Mouse (Mus musculus) forebrain, embryonic 14.5 days (tissue): Measurements from ENCODE around the gene Dnajc17. TPM values are rescaled to one million over a fixed set of nuclear protein-coding genes. Genes with fewer than 3 reads are reported as not detected.

ENCODE experiments used
- ATAC-seq: fragments of 200-750 bp; cut with Nextera tagmentation; 2 replicates; pipeline ENCODE4 v1.8.0; 2017; ENCODE audit warnings: mild to moderate bottlenecking, moderate library complexity
- DNase-seq: peaks from one replicate; pipeline ENCODE4 v3.0.0-alpha.2; 2015; ENCODE audit warnings: low spot score
- H3K27ac ChIP-seq: fragments of 300-500 bp; sonication (generic); 2 replicates; pipeline ENCODE4 v1.5.1; 2014; ENCODE audit warnings: low read depth, mild to moderate bottlenecking, control low read depth, low read length, moderate library complexity
- H3K27me3 ChIP-seq: fragments of 300-500 bp; sonication (generic); replicated peaks from 2 replicates; pipeline ENCODE4 v1.6.1; 2014; ENCODE audit warnings: low read length, control low read depth, mixed read lengths; ENCODE audit not compliant: control insufficient read depth, insufficient read depth
- H3K36me3 ChIP-seq: fragments of 300-500 bp; sonication (generic); 2 replicates; pipeline ENCODE4 v1.6.1; 2014; ENCODE audit warnings: low read length, control low read depth; ENCODE audit not compliant: control insufficient read depth, insufficient read depth
- H3K4me1 ChIP-seq: fragments of 300-500 bp; sonication (generic); 2 replicates; pipeline ENCODE4 v1.6.1; 2014; ENCODE audit warnings: antibody characterized with exemption, low read length, control low read depth; ENCODE audit not compliant: control insufficient read depth, insufficient read depth
- H3K4me2 ChIP-seq: fragments of 300-500 bp; sonication (generic); 2 replicates; pipeline ENCODE4 v1.6.1; 2014; ENCODE audit warnings: mild to moderate bottlenecking, control low read depth, low read length
- H3K4me3 ChIP-seq: fragments of 300-500 bp; sonication (generic); 2 replicates; pipeline ENCODE4 v1.5.1; 2014; ENCODE audit warnings: low read depth, low read length, control low read depth
- H3K9ac ChIP-seq: fragments of 300-500 bp; sonication (generic); 2 replicates; pipeline ENCODE4 v1.6.1; 2014; ENCODE audit warnings: mild to moderate bottlenecking, low read length, control low read depth, moderate library complexity
- H3K9me3 ChIP-seq: fragments of 300-500 bp; sonication (generic); replicated peaks from 2 replicates; pipeline ENCODE4 v1.6.1; 2016; ENCODE audit warnings: low read length, control low read depth, mixed read lengths; ENCODE audit not compliant: control insufficient read depth
- WGBS: fragments of 180-500 bp; shearing (Covaris S2); extraction: QIAGEN DNeasy Blood & Tissue Kit; methylation state at CpG from one replicate; pipeline ENCODE4 v1.1.7; 2014; 5-methylcytosine and 5-hydroxymethylcytosine counted together
- polyA plus RNA-seq: library from polyadenylated mRNA; unstranded; fragments of >200 nt; fragmentation: Nextera tagmentation; extraction: Ambion mirVana; gene quantifications from 2 replicates; pipeline ENCODE4 v1.2.1, GENCODE M21; 2014

The Dnajc17 gene
- polyA plus RNA-seq, 1 experiment from 2014 or later = 24.6 TPM

DNA sequence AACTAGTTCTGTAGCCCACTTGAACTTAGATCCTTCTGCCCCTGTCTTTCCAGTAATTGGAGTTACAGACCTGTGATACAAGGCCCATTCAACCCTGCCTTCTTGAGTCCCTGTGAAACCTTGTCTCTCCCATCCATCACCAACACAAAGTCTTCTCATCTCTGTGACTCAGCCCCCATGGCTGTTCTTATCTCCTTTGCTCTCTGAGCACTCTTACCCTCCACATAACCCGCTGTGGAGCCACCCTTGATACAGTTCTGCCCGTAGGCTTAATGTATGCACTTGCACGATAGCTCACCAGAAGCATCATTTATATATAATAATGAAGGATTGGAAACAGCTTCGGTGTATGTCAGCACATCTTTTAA, 32.2 kb upstream of the Dnajc17 start:
- DNase-seq (no peak), ATAC-seq (no peak)
- Histone ChIP-seq H3K9me3 (no peaks in the 10 kb centered on the region), H3K4me3 (no peak overlapping the region), H3K4me1 (0 out of 2 replicates have a peak, but pooled peaks cover 3% of the 10 kb centered on the region), H3K27ac (no peak overlapping the region), H3K4me2 (no peak overlapping the region), H3K27me3 (peaks cover 42% of the 10 kb centered on the region), H3K36me3 (no peaks in the 10 kb centered on the region), H3K9ac (no peak overlapping the region)
- 86% methylated on average over 4 of the region's 4 CpGs for WGBS

DNA sequence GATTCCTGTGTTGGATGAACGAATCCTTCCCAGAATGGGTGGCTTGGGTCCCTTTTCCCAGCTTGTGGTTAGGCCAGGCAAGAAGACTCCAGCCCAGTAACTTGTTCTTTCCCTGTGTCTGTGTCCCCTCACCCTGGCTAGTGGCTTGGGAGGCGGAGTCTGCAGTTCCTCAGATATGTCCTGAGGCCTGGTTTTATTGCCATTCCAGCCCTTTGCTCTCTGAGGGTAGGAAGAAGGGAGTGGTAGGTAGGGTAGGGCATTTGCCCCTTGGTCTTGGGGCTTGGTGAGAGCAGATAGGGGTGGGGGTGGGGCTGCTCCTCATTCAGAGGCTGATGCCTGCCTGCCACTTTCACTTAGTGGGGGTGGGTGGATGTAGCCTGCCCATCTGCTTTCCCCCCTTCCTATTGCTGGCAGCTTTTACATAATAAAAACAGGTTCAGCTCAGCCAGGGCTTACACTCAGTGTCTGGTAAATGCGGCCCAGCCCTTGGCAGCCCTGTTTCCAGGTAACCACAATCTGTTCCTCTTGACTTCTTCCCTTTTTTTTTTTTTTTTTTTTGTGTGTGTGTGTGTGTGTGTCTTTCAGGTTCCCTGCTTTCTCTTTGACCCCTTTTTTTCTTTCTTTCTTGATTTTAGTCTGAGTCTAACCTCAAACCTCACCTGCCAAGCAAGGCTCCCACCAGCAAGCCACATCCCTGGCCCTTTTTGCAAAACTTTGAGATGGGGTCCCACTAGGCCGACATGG, 31.7 kb upstream of the Dnajc17 start:
- 67% methylated on average over 4 of the region's 4 CpGs for WGBS
- peaks cover 47% of the 10 kb centered on the region for H3K27me3 ChIP-seq

DNA sequence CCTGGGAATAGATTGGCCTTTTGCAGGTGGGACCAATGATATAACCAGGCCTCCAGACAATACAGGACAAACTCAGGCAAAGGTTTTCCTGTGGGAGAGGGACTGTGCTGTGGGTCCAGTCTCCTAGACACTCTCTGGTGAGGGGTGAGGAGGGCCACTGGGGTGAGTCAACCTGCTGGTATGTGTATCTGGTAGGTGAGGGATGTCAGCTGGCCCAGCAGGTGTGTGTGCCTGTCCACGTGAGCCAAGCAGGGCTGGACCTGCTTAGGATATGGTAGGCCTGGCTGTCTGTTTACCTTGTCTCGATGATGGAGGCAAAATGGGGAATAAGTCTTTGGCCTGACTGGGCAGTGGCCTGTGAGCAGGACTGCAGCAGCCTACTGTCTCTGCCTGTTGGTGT, 30.1 kb upstream of the Dnajc17 start:
- DNase-seq (no peak), ATAC-seq (no peak)
- H3K9ac ChIP-seq = no peak overlapping the region
- H3K4me3 ChIP-seq = no peak overlapping the region
- WGBS = 74% methylated on average over 2 of the region's 2 CpGs
- no peaks in the 10 kb centered on the region for H3K9me3 ChIP-seq
- H3K36me3 ChIP-seq = no peaks in the 10 kb centered on the region
- H3K4me1 ChIP-seq = 0 out of 2 replicates have a peak, but pooled peaks cover 3% of the 10 kb centered on the region
- no peak overlapping the region for H3K4me2 ChIP-seq
- H3K27me3 ChIP-seq = peaks cover 48% of the 10 kb centered on the region
- H3K27ac ChIP-seq = no peak overlapping the region

More for the DNA sequence above, 31.7 kb upstream of the Dnajc17 start:
- Histone ChIP-seq H3K36me3 (no peaks in the 10 kb centered on the region), H3K9ac (no peak overlapping the region), H3K9me3 (no peaks in the 10 kb centered on the region), H3K27ac (no peak overlapping the region), H3K4me1 (0 out of 2 replicates have a peak, but pooled peaks cover 3% of the 10 kb centered on the region), H3K4me2 (no peak overlapping the region), H3K4me3 (no peak overlapping the region)
- ATAC-seq (no peak), DNase-seq (no peak)

DNA sequence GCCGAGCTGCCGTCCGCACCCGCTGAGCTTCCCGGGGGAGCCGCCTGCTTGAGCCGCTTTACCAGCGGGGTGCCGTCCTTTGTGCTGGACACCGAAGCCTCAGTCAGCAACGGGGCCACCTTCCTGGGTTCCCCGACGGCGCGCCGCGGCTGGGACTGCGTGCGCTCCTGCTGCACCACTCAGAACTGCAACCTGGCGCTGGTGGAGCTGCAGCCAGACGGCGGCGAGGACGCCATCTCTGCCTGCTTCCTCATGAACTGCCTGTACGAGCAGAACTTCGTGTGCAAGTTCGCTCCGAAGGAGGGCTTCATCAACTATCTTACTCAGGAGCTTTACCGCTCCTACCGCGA, 29.3 kb upstream of the Dnajc17 start:
- H3K27ac ChIP-seq = no peak overlapping the region
- whole genome bisulfite sequencing = under 1% methylated on average over 31 of the region's 31 CpGs
- H3K4me2 ChIP-seq = peak overlapping the region; percentile 54
- peaks cover 48% of the 10 kb centered on the region for H3K27me3 ChIP-seq
- DNase-seq (no peak), ATAC-seq (no peak)
- H3K36me3 ChIP-seq = no peaks in the 10 kb centered on the region
- peak overlapping the region; percentile 34 for H3K4me3 ChIP-seq
- 0 out of 2 replicates have a peak, but pooled peaks cover 3% of the 10 kb centered on the region for H3K4me1 ChIP-seq
- no peak overlapping the region for H3K9ac ChIP-seq
- no peaks in the 10 kb centered on the region for H3K9me3 ChIP-seq

DNA sequence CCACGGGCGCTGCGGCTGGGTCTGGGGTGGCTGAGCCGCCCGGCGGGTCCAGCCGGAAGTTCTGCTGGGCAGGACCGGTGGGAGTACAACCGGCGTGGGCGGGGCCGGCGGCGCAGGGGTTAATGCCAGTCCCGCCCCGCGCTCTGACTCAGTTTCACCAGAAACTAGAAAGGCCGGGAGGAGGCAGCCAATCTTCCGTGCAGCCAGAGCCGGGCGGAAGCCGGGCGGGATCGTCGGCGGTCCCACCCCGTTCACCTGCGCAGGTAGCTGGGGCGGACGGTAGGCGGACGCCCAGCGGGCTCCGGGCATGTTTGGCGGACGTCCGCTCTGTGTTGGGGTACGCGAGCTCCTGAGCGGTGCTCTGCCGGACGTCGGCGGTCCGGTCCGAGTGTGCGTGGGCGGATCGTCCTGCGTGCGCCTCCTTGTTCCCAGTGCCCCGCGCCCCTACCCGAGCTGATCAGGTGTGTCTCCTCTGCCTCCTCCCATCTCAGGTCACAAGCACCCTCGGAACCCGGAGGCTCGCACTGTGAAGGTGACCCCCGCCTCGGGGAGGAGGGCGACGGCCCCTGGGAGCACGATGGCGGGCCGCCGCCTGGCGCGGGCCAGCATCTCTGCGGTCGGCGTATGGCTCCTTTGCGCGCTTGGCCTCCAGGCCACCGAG, 28.7 kb upstream of the Dnajc17 start, which contains the start of gene Spint1:
TSS of gene Spint1 (plus strand) at position 153 of the 661 bp plus-strand sequence.
- DNase-seq (no peak), ATAC-seq (no peak)
- H3K9ac ChIP-seq = 0 out of 2 replicates have a peak within 1 kb of the TSS, but pooled peaks have one; percentile 32

DNA sequence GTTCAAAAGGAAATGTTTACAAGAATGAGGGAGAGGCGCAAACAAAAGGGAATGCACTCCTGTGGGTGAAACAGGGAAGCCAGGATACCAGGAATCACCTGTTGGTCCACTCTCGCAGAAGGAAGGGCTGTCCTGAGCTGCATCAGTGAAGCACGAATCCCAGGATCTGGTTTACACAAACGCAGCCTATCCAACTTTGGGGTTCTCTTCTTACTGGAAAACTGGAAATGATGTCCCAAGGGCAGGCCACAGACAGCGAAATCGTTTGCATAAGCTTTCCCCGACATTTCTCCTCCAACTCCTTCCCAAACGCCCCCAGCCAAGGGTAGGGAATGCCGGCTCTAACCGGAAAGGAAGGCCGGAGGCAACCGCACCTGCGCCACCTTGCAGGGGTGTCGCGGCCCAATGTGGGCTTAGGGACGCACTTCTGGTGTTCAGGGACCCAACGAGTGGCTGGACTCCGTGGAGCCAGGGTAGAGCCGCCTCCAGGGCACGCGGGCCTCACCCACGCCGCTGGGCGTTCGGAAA, 28.2 kb upstream of the Dnajc17 start:
- 6% methylated on average over 21 of the region's 25 CpGs for WGBS
- Histone ChIP-seq H3K27ac (no peak overlapping the region), H3K9ac (0 out of 2 replicates have a peak overlapping the region, but pooled peaks have one; percentile 32), H3K36me3 (no peaks in the 10 kb centered on the region), H3K4me2 (peak overlapping the region; percentile 54), H3K27me3 (peaks cover 48% of the 10 kb centered on the region), H3K4me3 (peak overlapping the region; percentile 34), H3K4me1 (0 out of 2 replicates have a peak, but pooled peaks cover 3% of the 10 kb centered on the region), H3K9me3 (no peaks in the 10 kb centered on the region)
- DNase-seq = no peak
- no peak for ATAC-seq

More for the DNA sequence above, 28.7 kb upstream of the Dnajc17 start, which contains the start of gene Spint1:
- H3K27ac ChIP-seq = no peak within 1 kb of the TSS
- no peaks in the 10 kb centered on the region for H3K9me3 ChIP-seq
- under 1% methylated on average over 68 of the region's 73 CpGs for WGBS
- H3K4me2 ChIP-seq = peak within 1 kb of the TSS; percentile 54
- 0 out of 2 replicates have a peak, but pooled peaks cover 3% of the 10 kb centered on the region for H3K4me1 ChIP-seq
- peaks cover 48% of the 10 kb centered on the region for H3K27me3 ChIP-seq
- H3K36me3 ChIP-seq = no peaks in the 10 kb centered on the region
- H3K4me3 ChIP-seq = peak within 1 kb of the TSS; percentile 34

DNA sequence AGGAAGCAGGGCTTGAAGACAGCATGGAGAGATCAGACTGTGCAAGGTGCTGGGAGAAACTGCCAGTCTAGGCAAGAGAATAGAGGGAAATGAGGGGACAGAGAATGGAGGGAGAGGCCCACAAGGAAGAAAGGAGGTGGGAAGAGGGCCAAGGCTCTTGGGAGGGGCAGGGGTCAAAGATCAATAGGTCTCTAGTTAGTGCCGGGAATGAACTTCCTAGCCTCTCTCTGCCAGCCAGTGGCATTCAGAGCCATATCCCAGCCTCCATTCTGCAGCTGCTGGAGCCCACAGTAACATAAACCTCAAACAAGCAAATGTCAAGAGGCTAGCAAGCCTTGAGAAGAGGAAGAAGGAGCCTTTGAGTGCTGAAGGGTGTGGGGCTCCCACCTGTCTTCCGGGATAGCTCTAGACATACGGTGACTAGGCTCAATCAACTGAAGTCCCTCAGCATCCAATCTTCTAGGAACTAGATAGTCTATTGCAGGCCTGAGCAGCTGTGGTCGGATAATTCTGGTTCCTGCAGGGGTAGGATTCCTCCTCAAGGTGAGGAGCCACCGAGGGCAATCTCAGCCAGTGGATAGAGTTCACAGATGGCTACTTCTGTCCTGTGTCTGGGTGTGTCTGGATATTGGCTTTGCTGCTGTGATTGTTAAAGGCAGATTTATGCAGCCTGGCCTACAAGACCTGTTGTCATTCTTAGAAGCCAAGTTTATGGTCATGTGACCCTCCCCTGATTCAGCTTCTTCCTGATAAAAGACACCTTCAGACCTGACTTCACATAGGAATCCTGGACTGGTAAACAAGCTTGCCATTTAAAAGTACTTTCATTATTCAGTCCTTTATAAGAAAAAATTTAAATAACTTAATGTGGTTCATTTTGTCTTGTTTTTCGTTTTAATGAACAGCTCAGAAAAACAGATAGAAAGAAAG, 21.4 kb upstream of the Dnajc17 start, which contains the start of gene Ppp1r14d:
TSS of gene Ppp1r14d (minus strand) at position 132 of the 930 bp plus-strand sequence.
- Histone ChIP-seq H3K4me1 (no peaks in the 10 kb centered on the region), H3K27ac (no peak within 1 kb of the TSS), H3K4me3 (no peak within 1 kb of the TSS), H3K9me3 (no peaks in the 10 kb centered on the region), H3K4me2 (no peak within 1 kb of the TSS), H3K27me3 (no peaks in the 10 kb centered on the region), H3K36me3 (no peaks in the 10 kb centered on the region), H3K9ac (no peak within 1 kb of the TSS)
- ATAC-seq (no peak), DNase-seq (no peak)
- WGBS = 77% methylated on average over 6 of the region's 6 CpGs

DNA sequence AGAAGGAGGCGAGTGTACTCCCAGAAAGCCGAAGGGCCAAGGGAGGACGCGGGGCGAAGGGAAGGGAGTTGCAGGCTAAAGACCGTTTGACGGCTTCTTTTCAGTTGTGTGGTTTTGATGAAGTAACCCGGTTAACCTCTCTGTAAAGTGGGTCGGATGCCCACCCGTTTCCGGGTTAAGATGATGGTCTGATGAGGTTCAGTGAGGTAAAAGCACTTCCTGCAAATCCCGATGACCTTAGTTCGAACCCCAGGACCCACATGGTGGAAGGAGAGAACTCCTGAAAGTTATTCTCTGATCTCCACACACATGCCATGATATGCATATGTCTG, 547 bp upstream of the Dnajc17 start:
- Histone ChIP-seq H3K9me3 (no peaks in the 10 kb centered on the region), H3K4me3 (peak overlapping the region; percentile 69), H3K4me2 (peak overlapping the region; percentile 65), H3K36me3 (peaks cover 30% of the 10 kb centered on the region), H3K27ac (peak overlapping the region; percentile 63; the same call in 1 of the 2 replicates), H3K27me3 (no peaks in the 10 kb centered on the region), H3K4me1 (0 out of 2 replicates have a peak, but pooled peaks cover 4% of the 10 kb centered on the region), H3K9ac (peak overlapping the region; percentile 79)
- ATAC-seq (peak; percentile 1), DNase-seq (no peak)
- 2% methylated on average over 13 of the region's 13 CpGs for WGBS
